Mouse (Mus musculus): Measurements from ENCODE around the gene Cpeb1. TPM values are rescaled to one million over a fixed set of nuclear protein-coding genes. Genes with fewer than 3 reads are reported as not detected.
"Not testable (repeated sequence)": the region's sequence is repeated elsewhere in the genome, so short reads cannot be mapped to it uniquely, and the experiment has no call there.

Cpeb1 gene
- total RNA-seq (2021): 10 to 100 TPM; 36.1 to 37.0 TPM
- long read RNA-seq, experiment 1, partial matches to known transcripts: 4 of 16 reads
- long read RNA-seq, experiment 1, other reads (novel, unspliced or antisense): 12 of 16 reads
- long read RNA-seq, experiment 2, partial matches to known transcripts: 5 of 16 reads
- long read RNA-seq, experiment 2, other reads (novel, unspliced or antisense): 10 of 16 reads

- DNase-seq (ENCODE audit: low spot score in 2 of 2): peak; percentile 66 to 83
- intact Hi-C loops (cut with DNase I): loop anchor here (5.0 to 10.0 kb wide), 3 partner anchors 37 to 320 kb away; partner anchors contain the start of genes Ap3b2 and Whamm
Observed at GRCm38 (mm10) chr7:81455155-81455651, at the start of gene Cpeb1. Gene Cpeb1, minus strand, starts transcription at chr7:81455465.

DNA sequence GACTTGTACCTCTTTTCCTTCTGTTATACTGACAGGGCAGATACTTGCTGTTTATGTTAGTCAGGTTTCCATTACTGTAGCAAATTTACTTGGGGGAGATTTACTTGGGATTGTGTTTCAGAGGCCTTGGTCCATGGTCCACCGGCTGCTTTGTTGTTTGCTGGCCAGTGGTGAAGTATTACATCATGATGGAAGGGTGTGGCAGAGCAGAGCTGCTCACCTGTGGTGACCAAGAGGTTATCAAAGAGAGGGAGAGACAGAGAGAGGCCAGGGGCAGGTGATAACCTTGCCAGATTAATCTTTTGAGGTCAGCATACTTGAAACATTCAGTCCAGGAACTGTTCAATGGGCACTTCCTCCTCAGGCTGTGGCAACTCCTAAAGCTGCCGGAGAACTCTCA is 45.8 kb upstream of the Cpeb1 start:
- DNase-seq (ENCODE audit: low spot score in 2 of 2): no peak
- intact Hi-C loops (cut with DNase I): no loop called here

DNA sequence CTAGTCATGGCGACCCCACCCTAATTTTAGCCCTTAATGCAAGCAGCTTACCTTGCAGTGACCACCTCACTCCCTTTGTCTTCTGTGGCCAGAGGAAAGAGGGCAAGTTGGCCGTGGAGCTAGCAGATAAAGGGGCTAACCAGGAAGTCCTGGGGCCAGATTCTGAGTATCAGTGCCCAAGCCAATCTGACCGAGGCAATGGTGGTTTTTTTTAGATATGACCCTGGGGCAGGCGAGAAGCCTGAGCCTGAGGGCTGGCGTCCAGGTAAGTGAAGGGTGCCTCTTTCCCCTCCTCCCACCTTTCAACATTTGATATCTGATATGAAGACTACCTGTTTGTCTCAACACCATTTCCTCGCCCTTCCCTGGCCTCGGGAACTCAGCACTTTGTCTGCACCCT is 42.9 kb upstream of the Cpeb1 start, which contains the start of gene BC048679:
TSS of gene BC048679 (minus strand) at position 101 of the 400 bp plus-strand sequence.
- DNase-seq (ENCODE audit: low spot score in 2 of 2): no peak
- intact Hi-C loops (cut with DNase I): no loop called here

- intact Hi-C loops (cut with DNase I): no loop called here
Observed at GRCm38 (mm10) chr7:81497171-81497570, 41.9 kb upstream of the Cpeb1 start.

GRCm38 (mm10) chr7:81493331-81494021 is 38.2 kb upstream of the Cpeb1 start, which contains the start of gene Ap3b2:
Gene Ap3b2, minus strand, starts transcription at chr7:81493925.
- peak; percentile 58 to 71 for DNase-seq (ENCODE audit: low spot score in 2 of 2)
- intact Hi-C loops (cut with DNase I): loop anchor here (5.0 kb wide), 1 partner anchor 36 kb away; the partner anchor contains the start of gene Cpeb1

More at GRCm38 (mm10) chr7:81497171-81497570, 41.9 kb upstream of the Cpeb1 start:
- no peak for DNase-seq (ENCODE audit: low spot score in 2 of 2)

DNA sequence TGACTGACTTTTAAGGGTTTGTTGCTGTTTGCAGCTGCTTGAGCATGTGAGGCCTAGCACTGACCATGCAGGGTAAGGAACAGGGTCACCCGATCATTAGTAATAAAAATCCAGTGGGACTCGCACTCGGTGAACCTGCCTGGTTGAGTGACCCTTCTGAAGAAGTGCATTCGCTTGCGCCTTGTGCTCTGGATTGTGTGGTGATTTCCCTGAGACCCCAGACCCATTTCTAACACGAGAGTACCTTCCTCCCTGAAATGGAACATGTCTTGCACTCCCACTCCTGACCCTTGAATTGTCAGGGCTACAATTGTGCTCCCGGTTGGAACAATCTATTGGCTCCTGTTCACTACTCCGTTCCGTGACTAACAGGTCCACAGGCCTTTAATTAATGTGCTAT is 37.4 kb upstream of the Cpeb1 start:
- intact Hi-C loops (cut with DNase I): loop anchor here (5.0 kb wide), 1 partner anchor 35 kb away; the partner anchor contains the start of gene Cpeb1
- no peak for DNase-seq (ENCODE audit: low spot score in 2 of 2)

GRCm38 (mm10) chr7:81489649-81490048 is 34.4 kb upstream of the Cpeb1 start:
- intact Hi-C loops (cut with DNase I): loop anchor here (5.0 kb wide), 1 partner anchor 32 kb away; the partner anchor contains the start of gene Cpeb1
- DNase-seq (ENCODE audit: low spot score in 2 of 2): no peak

DNA sequence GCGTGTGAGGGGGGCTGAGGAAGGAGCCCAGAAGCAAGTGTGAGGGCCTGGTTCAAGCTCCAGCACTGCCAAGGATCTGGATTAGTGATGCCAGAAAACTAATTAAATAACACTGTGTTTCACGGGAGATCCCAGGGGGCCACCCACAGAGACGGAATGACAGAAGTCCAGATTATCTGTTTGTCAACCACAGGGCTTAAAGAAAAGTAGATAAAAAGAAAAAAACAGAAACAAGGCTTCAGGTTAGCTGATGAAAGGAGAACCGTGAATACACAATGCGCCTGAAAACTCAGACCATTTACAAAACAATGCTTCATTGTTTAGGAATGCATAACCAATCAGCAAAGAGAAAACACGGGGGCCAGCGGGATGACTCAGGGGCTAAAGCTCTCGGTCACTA is 25.5 kb upstream of the Cpeb1 start:
- intact Hi-C loops (cut with DNase I): no loop called here
- no peak for DNase-seq (ENCODE audit: low spot score in 2 of 2)

DNA sequence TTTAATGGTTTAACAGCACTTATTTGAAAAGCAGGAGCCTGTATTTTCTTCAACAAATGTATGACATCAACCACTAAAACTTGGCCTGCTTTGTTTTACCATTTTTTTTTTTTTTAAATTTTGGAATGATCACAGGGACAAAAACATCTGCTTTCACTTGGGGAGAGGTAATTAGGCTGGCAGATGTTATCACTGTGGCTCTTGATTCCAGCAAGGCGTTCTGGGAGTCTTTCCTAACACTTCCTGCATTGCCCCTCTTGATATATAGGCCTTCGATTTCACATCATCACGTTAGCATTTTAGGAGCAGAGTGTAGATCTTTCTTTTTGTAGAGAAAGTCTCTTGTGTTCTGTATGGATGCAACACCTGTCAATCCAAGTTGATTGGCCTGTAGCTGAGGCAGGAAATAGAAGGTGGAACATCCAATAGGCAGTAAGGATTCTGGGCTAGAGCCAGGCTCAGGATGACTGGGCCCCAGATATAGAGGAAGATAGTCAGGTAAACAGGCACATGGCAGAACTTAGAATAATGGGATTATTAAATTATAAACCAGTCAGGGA is 24.3 kb upstream of the Cpeb1 start:
- intact Hi-C loops (cut with DNase I): no loop called here
- DNase-seq (ENCODE audit: low spot score in 2 of 2): no peak

DNA sequence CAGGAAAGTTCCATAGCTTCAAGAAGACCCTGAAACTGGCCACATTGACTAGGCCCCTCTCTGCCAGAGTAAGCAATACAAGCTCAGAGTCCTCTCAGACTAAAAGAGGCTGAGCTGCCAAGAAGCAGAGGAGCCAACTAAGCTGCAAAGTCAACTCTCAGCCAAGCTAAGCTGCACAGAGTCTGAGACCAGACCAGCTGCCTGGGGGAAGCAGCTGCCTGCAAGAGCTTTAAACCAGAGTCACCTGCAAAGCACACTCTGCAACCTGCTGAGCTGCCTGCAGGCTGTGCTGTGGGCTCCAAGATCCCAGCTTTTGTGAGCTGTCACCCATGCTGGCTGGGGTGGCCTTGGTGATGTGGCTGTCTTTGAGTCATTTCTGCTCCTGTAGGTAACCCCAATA is 23.0 kb upstream of the Cpeb1 start:
- DNase-seq (ENCODE audit: low spot score in 2 of 2); intact Hi-C loops (cut with DNase I): not testable (repeated sequence)

DNA sequence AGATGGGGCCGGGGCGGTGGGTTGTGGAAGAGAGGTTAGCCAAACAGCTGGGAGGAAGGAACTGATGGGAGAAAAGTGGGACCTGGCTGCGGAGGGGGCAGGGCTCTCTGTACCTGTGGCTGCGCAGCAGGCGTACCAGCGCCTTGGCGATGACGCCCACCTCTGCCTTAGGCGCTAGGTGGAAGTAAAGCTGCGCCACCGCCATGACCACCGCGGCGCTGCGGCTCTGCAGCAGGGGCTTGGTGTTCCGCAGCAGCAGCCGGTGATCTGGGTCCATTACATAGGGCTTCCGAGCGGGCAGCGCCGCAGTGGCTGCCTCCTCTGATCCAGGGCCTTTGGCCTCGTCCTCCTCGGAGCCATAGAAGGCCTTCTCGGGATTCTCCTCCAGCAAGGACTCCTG is 21.6 kb upstream of the Cpeb1 start:
- no peak for DNase-seq (ENCODE audit: low spot score in 2 of 2)
- intact Hi-C loops (cut with DNase I): no loop called here

DNA sequence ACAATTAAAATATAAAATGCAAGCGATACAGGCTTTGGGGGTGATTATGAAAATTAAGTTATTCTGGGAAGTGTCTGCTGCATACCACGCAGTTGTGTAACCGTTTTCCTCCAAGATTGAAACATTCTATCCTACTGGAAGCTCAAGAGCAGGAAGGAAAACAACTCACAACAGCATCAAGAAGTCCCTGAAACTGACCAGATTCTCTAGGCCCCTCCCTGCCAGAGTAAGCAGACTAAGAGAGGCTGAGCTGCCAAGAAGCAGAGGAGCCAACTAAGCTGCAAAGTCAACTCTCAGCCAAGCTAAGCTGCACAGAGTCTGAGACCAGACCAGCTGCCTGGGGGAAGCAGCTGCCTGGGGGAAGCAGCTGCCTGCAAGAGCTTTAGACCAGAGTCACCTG is 20.0 kb upstream of the Cpeb1 start:
- intact Hi-C loops (cut with DNase I): no loop called here
- peak in 1 of 2 experiments; percentile 54 for DNase-seq (ENCODE audit: low spot score in 2 of 2)

GRCm38 (mm10) chr7:81464906-81465450 is 9.7 kb upstream of the Cpeb1 start:
- intact Hi-C loops (cut with DNase I): no loop called here

DNA sequence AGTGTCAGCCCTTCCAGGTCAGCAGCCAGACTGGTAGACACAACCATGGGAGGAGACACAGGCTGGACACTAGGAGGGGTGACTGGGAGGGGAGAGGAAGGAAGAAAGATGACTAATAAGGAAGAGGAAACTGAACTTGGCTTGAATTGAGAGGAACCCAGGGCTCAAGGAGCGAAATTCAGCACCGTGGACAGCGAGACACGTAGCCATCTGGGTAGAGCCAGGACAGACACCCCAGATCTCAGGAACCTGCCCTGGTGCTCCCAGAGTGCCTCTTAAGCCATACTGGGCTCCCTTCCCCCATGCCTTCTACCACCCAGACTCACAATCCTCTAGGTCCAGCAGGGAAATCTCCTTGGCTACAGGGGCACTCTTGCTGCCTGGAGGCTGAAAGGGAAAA is 8.9 kb upstream of the Cpeb1 start:
- DNase-seq (ENCODE audit: low spot score in 2 of 2): no peak
- intact Hi-C loops (cut with DNase I): no loop called here

More at GRCm38 (mm10) chr7:81464906-81465450, 9.7 kb upstream of the Cpeb1 start:
- DNase-seq (ENCODE audit: low spot score in 2 of 2): no peak

DNA sequence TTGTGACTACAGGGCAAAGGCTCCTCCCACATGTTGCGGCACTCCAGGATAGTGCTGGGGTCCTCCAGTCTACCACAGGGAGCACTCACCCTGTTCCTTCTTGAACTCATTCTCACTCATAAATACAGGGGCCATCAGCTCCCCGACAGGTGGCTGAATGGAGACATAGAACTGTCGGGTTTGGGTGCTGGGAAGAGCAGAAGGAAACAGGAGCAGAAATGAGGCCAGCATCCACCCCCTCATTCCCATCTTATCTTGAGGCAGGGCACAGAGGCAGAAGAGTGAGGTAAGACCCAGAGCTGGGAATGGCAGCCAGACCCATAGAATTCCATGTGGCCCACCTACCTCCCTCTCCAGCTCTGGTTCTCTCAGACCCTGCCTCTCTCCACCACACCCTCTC is 7.5 kb upstream of the Cpeb1 start:
- intact Hi-C loops (cut with DNase I): no loop called here
- DNase-seq (ENCODE audit: low spot score in 2 of 2): peak in 1 of 2 experiments; percentile 26

- intact Hi-C loops (cut with DNase I): loop anchor here (5.0 to 10.0 kb wide), 3 partner anchors 38 to 320 kb away; partner anchors contain the start of genes Ap3b2 and Whamm
- peak; percentile 62 to 63 for DNase-seq (ENCODE audit: low spot score in 2 of 2)
Observed at GRCm38 (mm10) chr7:81454331-81455039, 780 bp downstream of the Cpeb1 start.

DNA sequence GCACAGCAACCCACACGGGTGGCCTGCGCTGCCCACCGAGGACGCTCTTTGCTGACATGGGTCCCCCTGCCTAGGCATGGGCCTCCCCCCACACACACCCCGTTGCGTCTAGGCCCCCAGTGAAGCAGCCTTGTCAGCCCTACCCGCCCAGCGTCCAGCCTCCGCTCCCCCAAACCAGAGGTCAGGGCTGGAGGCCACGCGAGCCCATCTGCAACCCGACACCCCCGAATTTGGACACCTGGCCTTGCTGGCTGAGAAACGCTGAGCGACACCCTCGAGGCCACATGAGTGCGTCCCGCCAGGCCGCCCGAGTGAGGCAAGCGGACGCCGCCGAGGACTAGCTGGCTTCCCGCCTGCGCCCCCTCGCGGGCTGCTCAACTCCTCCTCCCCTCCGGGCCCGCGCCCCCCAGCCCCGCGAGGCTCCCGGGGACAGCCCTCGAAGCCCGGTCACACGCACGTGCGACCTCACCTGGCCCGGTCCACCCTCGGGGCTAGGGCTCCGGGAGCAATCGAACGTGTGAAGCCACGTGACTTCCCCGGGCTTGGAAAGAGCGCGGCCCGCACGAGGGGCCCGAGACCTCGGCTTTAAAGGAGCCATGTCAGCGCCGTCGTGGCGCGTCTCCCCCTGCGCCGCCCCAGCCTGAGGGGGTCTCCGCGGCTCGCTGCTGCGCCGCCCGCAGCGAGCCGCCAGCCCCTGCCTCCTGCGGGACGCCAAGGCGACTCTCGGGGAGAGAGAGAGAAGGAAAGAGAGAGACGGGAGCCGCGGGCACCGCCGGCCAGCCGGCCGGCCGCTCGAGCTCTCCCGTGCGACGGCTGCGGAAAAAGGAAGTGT is 1.6 kb downstream of the Cpeb1 start:
- intact Hi-C loops (cut with DNase I): loop anchor here (10.0 kb wide), 2 partner anchors 121 to 321 kb away; partner anchors contain the start of gene Whamm

DNA sequence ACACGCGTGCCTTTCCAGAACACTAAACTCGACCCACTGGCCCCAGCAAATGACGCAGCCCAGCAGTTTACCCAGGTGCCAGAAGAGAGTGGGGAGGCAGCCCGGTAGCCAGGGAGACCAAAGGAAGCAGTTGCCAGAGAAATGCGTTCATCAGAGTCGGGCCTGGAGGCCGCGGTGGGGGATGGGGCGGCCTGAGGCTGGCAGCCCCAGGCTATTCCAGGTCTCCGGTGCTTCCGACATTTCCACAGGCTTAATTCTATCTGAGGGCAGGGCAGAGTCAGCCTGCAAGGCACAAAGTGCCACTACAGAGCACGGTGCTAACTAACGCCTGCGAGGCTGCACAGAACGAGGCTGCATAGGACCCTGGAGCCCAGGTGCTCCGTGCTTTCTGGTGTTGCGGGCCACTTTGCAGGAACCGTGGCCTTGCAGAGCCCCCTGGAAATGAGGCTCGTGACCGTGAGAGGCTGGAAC is 2.3 kb downstream of the Cpeb1 start:
- DNase-seq (ENCODE audit: low spot score in 2 of 2): peak in 1 of 2 experiments; percentile 58
- intact Hi-C loops (cut with DNase I): loop anchor here (10.0 kb wide), 2 partner anchors 122 to 322 kb away; partner anchors contain the start of gene Whamm

More for the DNA sequence above, 1.6 kb downstream of the Cpeb1 start:
- DNase-seq (ENCODE audit: low spot score in 2 of 2): peak; percentile 37 to 41
